Mouse (Mus musculus): ENCODE data around the gene Meis2. TPM values are rescaled to one million over a fixed set of nuclear protein-coding genes. Genes with fewer than 3 reads are reported as not detected.

Gene Meis2
- polyA plus RNA-seq, 1 experiment from 2014 or later: 22.6 TPM

GRCm38 (mm10) chr2:115923247-115923646 is 142.4 kb downstream of the Meis2 start:
- Histone ChIP-seq H3K27ac (ENCODE audit: low read length) (0 out of 2 replicates have a peak overlapping the region, but pooled peaks have one; percentile 21), H3K9ac (ENCODE audit: low read length) (no peak overlapping the region), H3K9me3 (replicated peaks; ENCODE audit: control insufficient read depth, low read length) (no peaks in the 10 kb centered on the region), H3K4me1 (ENCODE audit: control insufficient read depth, insufficient read depth, low read length) (peaks cover 45% of the 10 kb centered on the region), H3K4me2 (ENCODE audit: low read depth, low read length) (no peak overlapping the region), H3K27me3 (ENCODE audit: control insufficient read depth, insufficient read depth, low read length) (no peaks in the 10 kb centered on the region), H3K4me3 (ENCODE audit: low read length) (no peak overlapping the region), H3K36me3 (ENCODE audit: control insufficient read depth, insufficient read depth) (no peaks in the 10 kb centered on the region)
- WGBS: 53% methylated on average over 6 of the region's 6 CpGs
- ATAC-seq (replicated peaks; ENCODE audit: extremely low read depth, insufficient read depth, low FRiP score): no peak

- peak overlapping the region; percentile 51 for H3K27ac ChIP-seq (ENCODE audit: low read length)
- H3K27me3 ChIP-seq (ENCODE audit: control insufficient read depth, insufficient read depth, low read length): no peaks in the 10 kb centered on the region
- H3K4me3 ChIP-seq (ENCODE audit: low read length): no peak overlapping the region
- peak overlapping the region; percentile 37; the same call in 1 of the 2 replicates for H3K4me2 ChIP-seq (ENCODE audit: low read depth, low read length)
- ATAC-seq (replicated peaks; ENCODE audit: extremely low read depth, insufficient read depth, low FRiP score): no peak
- no peaks in the 10 kb centered on the region for H3K36me3 ChIP-seq (ENCODE audit: control insufficient read depth, insufficient read depth)
- WGBS: 42% methylated on average over 9 of the region's 9 CpGs
- H3K9ac ChIP-seq (ENCODE audit: low read length): no peak overlapping the region
- peaks cover 45% of the 10 kb centered on the region for H3K4me1 ChIP-seq (ENCODE audit: control insufficient read depth, insufficient read depth, low read length)
- no peaks in the 10 kb centered on the region for H3K9me3 ChIP-seq (replicated peaks; ENCODE audit: control insufficient read depth, low read length)
Measured at GRCm38 (mm10) chr2:115921687-115922086, 144.0 kb downstream of the Meis2 start.

- no peak overlapping the region for H3K27ac ChIP-seq (ENCODE audit: low read length)
- no peak overlapping the region for H3K4me3 ChIP-seq (ENCODE audit: low read length)
- no peaks in the 10 kb centered on the region for H3K36me3 ChIP-seq (ENCODE audit: control insufficient read depth, insufficient read depth)
- H3K4me1 ChIP-seq (ENCODE audit: control insufficient read depth, insufficient read depth, low read length): peaks cover 45% of the 10 kb centered on the region
- H3K9ac ChIP-seq (ENCODE audit: low read length): no peak overlapping the region
- WGBS: 59% methylated on average over 5 of the region's 5 CpGs
- no peak for ATAC-seq (replicated peaks; ENCODE audit: extremely low read depth, insufficient read depth, low FRiP score)
- no peaks in the 10 kb centered on the region for H3K27me3 ChIP-seq (ENCODE audit: control insufficient read depth, insufficient read depth, low read length)
- H3K4me2 ChIP-seq (ENCODE audit: low read depth, low read length): no peak overlapping the region
- no peaks in the 10 kb centered on the region for H3K9me3 ChIP-seq (replicated peaks; ENCODE audit: control insufficient read depth, low read length)
Measured at GRCm38 (mm10) chr2:115920336-115920951, 145.2 kb downstream of the Meis2 start.

DNA sequence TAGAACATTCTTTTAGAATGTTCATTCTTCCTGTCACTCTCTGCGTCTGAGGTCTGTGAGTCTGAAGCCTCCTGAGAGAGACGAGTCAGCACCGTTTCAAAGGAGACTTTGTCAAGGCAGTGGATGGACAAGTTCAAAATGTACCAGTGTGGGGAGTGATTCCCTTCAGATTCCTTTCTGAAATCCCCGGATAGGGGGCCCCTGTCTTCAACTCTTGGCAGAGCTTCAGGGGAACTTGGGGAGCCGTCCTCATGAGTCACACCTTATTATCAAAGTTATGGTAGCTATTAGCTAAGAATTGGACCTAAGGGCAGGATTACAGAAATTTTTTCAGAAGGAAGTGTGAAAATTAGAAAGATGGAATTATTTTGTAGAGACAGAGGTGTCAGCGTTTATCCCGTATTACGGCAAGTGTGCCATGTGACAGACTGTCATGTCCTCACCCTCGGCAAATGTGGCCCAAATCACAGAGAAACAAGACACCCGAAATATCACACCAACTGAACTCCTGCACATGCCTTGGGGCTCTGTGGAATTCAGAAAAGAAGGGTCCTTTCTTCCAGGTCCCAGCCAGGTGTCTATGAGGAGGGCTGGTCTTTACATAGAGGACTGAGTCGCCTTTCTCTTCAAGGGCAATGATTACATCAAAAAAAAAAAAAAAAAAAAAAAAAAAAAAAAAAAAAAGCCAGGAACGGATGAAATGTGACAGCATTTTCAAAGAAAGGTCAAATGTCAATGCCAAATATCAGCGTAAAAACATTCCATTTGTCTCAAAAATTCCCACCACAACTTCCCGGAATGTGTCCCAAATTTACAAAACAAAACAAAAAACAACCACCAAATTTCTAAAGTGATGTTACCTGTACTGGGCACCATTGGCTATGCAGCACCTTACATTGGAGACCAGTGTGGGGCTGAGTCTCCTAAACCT is 146.2 kb downstream of the Meis2 start:
- no peak for ATAC-seq (replicated peaks; ENCODE audit: extremely low read depth, insufficient read depth, low FRiP score)
- Histone ChIP-seq H3K4me2 (ENCODE audit: low read depth, low read length) (no peak overlapping the region), H3K27ac (ENCODE audit: low read length) (no peak overlapping the region), H3K9me3 (replicated peaks; ENCODE audit: control insufficient read depth, low read length) (no peaks in the 10 kb centered on the region), H3K4me1 (ENCODE audit: control insufficient read depth, insufficient read depth, low read length) (peaks cover 36% of the 10 kb centered on the region), H3K4me3 (ENCODE audit: low read length) (no peak overlapping the region), H3K27me3 (ENCODE audit: control insufficient read depth, insufficient read depth, low read length) (no peaks in the 10 kb centered on the region), H3K9ac (ENCODE audit: low read length) (no peak overlapping the region), H3K36me3 (ENCODE audit: control insufficient read depth, insufficient read depth) (no peaks in the 10 kb centered on the region)
- WGBS: 67% methylated on average over 14 of the region's 14 CpGs

DNA sequence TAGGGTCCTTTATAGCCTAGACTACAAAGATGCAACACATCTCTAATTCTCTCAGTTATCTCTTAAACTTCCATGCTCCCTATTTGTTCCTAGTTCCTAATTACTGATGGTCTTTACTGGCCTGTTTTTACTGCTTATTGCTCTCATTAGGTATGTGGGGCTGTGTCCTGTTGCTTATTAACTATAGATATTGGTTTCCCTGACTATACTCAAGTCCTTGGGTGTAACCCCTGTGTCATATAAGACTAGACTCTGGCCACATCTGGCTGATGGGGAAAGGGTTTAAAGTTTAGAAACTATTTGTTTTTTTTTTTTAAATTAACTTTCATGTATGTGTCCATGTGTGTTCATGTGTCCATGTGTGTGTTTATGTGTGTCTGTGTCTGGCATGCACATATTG is 147.1 kb downstream of the Meis2 start:
- Histone ChIP-seq H3K4me2 (ENCODE audit: low read depth, low read length) (no peak overlapping the region), H3K4me3 (ENCODE audit: low read length) (no peak overlapping the region), H3K27ac (ENCODE audit: low read length) (no peak overlapping the region), H3K9ac (ENCODE audit: low read length) (no peak overlapping the region), H3K36me3 (ENCODE audit: control insufficient read depth, insufficient read depth) (no peaks in the 10 kb centered on the region), H3K9me3 (replicated peaks; ENCODE audit: control insufficient read depth, low read length) (no peaks in the 10 kb centered on the region), H3K27me3 (ENCODE audit: control insufficient read depth, insufficient read depth, low read length) (no peaks in the 10 kb centered on the region), H3K4me1 (ENCODE audit: control insufficient read depth, insufficient read depth, low read length) (peaks cover 27% of the 10 kb centered on the region)
- no peak for ATAC-seq (replicated peaks; ENCODE audit: extremely low read depth, insufficient read depth, low FRiP score)

DNA sequence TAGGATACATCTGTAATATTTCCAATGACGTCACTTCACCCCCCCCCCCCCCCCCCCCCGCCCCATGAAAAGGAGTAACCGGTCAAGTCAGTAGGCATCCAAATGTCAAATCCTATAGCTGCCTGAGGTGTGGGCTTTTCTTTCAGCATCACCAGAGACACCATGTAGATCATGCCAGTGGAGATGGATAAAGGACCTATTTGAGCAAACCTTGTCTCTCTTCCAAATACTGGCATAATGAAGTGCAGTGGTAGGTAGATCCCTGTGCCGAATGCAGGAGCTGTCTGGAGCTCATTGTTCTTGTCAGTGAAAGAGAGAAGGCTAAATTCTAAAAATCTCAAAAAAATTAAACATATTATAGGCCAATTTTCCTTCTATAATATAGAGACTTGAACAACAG is 151.1 kb downstream of the Meis2 start:
- Histone ChIP-seq H3K9ac (ENCODE audit: low read length) (no peak overlapping the region), H3K27me3 (ENCODE audit: control insufficient read depth, insufficient read depth, low read length) (no peaks in the 10 kb centered on the region), H3K4me3 (ENCODE audit: low read length) (no peak overlapping the region), H3K36me3 (ENCODE audit: control insufficient read depth, insufficient read depth) (no peaks in the 10 kb centered on the region), H3K27ac (ENCODE audit: low read length) (no peak overlapping the region), H3K4me2 (ENCODE audit: low read depth, low read length) (no peak overlapping the region), H3K4me1 (ENCODE audit: control insufficient read depth, insufficient read depth, low read length) (peaks cover 3% of the 10 kb centered on the region), H3K9me3 (replicated peaks; ENCODE audit: control insufficient read depth, low read length) (no peaks in the 10 kb centered on the region)
- WGBS: 58% methylated on average over 4 of the region's 4 CpGs
- ATAC-seq (replicated peaks; ENCODE audit: extremely low read depth, insufficient read depth, low FRiP score): no peak

GRCm38 (mm10) chr2:115912948-115913529 is 152.6 kb downstream of the Meis2 start:
- ATAC-seq (replicated peaks; ENCODE audit: extremely low read depth, insufficient read depth, low FRiP score): no peak; the same call in 1 of the 2 replicates
- no peaks in the 10 kb centered on the region for H3K4me1 ChIP-seq (ENCODE audit: control insufficient read depth, insufficient read depth, low read length)
- WGBS: 27% methylated on average over 7 of the region's 7 CpGs
- H3K9me3 ChIP-seq (replicated peaks; ENCODE audit: control insufficient read depth, low read length): no peaks in the 10 kb centered on the region
- H3K4me3 ChIP-seq (ENCODE audit: low read length): no peak overlapping the region
- no peaks in the 10 kb centered on the region for H3K36me3 ChIP-seq (ENCODE audit: control insufficient read depth, insufficient read depth)
- H3K27me3 ChIP-seq (ENCODE audit: control insufficient read depth, insufficient read depth, low read length): no peaks in the 10 kb centered on the region
- H3K27ac ChIP-seq (ENCODE audit: low read length): no peak overlapping the region
- H3K4me2 ChIP-seq (ENCODE audit: low read depth, low read length): no peak overlapping the region
- H3K9ac ChIP-seq (ENCODE audit: low read length): no peak overlapping the region

- Histone ChIP-seq H3K9me3 (replicated peaks; ENCODE audit: control insufficient read depth, low read length) (no peaks in the 10 kb centered on the region), H3K4me2 (ENCODE audit: low read depth, low read length) (no peak overlapping the region), H3K36me3 (ENCODE audit: control insufficient read depth, insufficient read depth) (no peaks in the 10 kb centered on the region), H3K27me3 (ENCODE audit: control insufficient read depth, insufficient read depth, low read length) (no peaks in the 10 kb centered on the region), H3K27ac (ENCODE audit: low read length) (no peak overlapping the region), H3K9ac (ENCODE audit: low read length) (no peak overlapping the region), H3K4me3 (ENCODE audit: low read length) (no peak overlapping the region), H3K4me1 (ENCODE audit: control insufficient read depth, insufficient read depth, low read length) (no peaks in the 10 kb centered on the region)
- ATAC-seq (replicated peaks; ENCODE audit: extremely low read depth, insufficient read depth, low FRiP score): no peak
- WGBS: 87% methylated on average over 17 of the region's 17 CpGs
Measured at GRCm38 (mm10) chr2:115911913-115912642, 153.6 kb downstream of the Meis2 start.

All from heart, embryonic 16.5 days (tissue).